Mouse (Mus musculus) forebrain, postnatal 0 days (tissue): ENCODE data around the gene Mxra7. TPM values are rescaled to one million over a fixed set of nuclear protein-coding genes. Genes with fewer than 3 reads are reported as not detected.
A peak's percentile ranks its signal among the peaks of the same experiment; 100 is the strongest.

ENCODE experiments used
- ATAC-seq: fragments of 200-750 bp; cut with Nextera tagmentation; 2 replicates; pipeline ENCODE4 v1.8.0; 2017; ENCODE audit warnings: mild to moderate bottlenecking, moderate library complexity
- DNase-seq: peaks from one replicate; pipeline ENCODE4 v3.0.0-alpha.2; 2015
- H3K27ac ChIP-seq: fragments of 300-500 bp; sonication (generic); 2 replicates; pipeline ENCODE4 v1.5.1; 2014; ENCODE audit warnings: low read depth, mild to moderate bottlenecking, antibody characterized with exemption, low read length, moderate library complexity, mixed read lengths
- H3K27me3 ChIP-seq: fragments of 300-500 bp; sonication (generic); 2 replicates; pipeline ENCODE4 v1.6.1; 2014; ENCODE audit warnings: mild to moderate bottlenecking, low read length, mixed read lengths; ENCODE audit not compliant: insufficient read depth
- H3K36me3 ChIP-seq: fragments of 300-500 bp; sonication (generic); 2 replicates; pipeline ENCODE4 v1.6.1; 2014; ENCODE audit warnings: mild to moderate bottlenecking, moderate library complexity; ENCODE audit not compliant: insufficient read depth
- H3K4me1 ChIP-seq: fragments of 300-500 bp; sonication (generic); 2 replicates; pipeline ENCODE4 v1.6.1; 2014; ENCODE audit warnings: antibody characterized with exemption; ENCODE audit not compliant: insufficient read depth
- H3K4me2 ChIP-seq: fragments of 300-500 bp; sonication (generic); 2 replicates; pipeline ENCODE4 v1.6.1; 2014; ENCODE audit warnings: low read depth, mild to moderate bottlenecking, moderate library complexity
- H3K4me3 ChIP-seq: fragments of 300-500 bp; sonication (generic); 2 replicates; pipeline ENCODE4 v1.5.1; 2014; ENCODE audit warnings: low read depth, low read length, mixed read lengths
- H3K9ac ChIP-seq: fragments of 300-500 bp; sonication (generic); 2 replicates; pipeline ENCODE4 v1.6.1; 2014; ENCODE audit warnings: mild to moderate bottlenecking
- H3K9me3 ChIP-seq: fragments of 300-500 bp; sonication (generic); 2 replicates; pipeline ENCODE4 v1.6.1; 2016; ENCODE audit warnings: low read length
- CTCF ChIP-seq: sonication (generic); IDR thresholded peaks from 2 replicates; pipeline ENCODE4 v1.5.1; 2016; ENCODE audit warnings: antibody characterized with exemption, control low read depth, low read depth
- WGBS: fragments of 180-500 bp; shearing (Covaris S2); extraction: QIAGEN DNeasy Blood & Tissue Kit; methylation state at CpG from one replicate; pipeline ENCODE4 v1.1.7; 2014; 5-methylcytosine and 5-hydroxymethylcytosine counted together
- polyA plus RNA-seq: library from polyadenylated mRNA; unstranded; fragments of >200 nt; fragmentation: Nextera tagmentation; extraction: Ambion mirVana; gene quantifications from 2 replicates; pipeline ENCODE4 v1.2.1, GENCODE M21; 2015
- total RNA-seq: library from RNA; depleted of rRNA; stranded (reverse); fragments of >200 nt; gene quantifications from 2 replicates; pipeline ENCODE4 v1.2.3, GENCODE M21; 2014

The Mxra7 gene
- total and polyA plus RNA-seq, 2 experiments from 2014 or later, result 9.8 to 16.0 TPM

GRCm38 (mm10) chr11:116816769-116817168 lies 11.1 kb downstream of the Mxra7 start:
- no peak overlapping the region for H3K9ac ChIP-seq
- WGBS, result 89% methylated on average over 5 of the region's 5 CpGs
- no peaks in the 10 kb centered on the region for H3K4me1 ChIP-seq
- DNase-seq (no peak), ATAC-seq (no peak)
- H3K9me3 ChIP-seq, result no peaks in the 10 kb centered on the region
- no peak overlapping the region for H3K27ac ChIP-seq
- H3K4me2 ChIP-seq, result no peak overlapping the region
- no peaks in the 10 kb centered on the region for H3K27me3 ChIP-seq
- H3K4me3 ChIP-seq, result no peak overlapping the region
- TF ChIP-seq CTCF, result no peak
- no peaks in the 10 kb centered on the region for H3K36me3 ChIP-seq

DNA sequence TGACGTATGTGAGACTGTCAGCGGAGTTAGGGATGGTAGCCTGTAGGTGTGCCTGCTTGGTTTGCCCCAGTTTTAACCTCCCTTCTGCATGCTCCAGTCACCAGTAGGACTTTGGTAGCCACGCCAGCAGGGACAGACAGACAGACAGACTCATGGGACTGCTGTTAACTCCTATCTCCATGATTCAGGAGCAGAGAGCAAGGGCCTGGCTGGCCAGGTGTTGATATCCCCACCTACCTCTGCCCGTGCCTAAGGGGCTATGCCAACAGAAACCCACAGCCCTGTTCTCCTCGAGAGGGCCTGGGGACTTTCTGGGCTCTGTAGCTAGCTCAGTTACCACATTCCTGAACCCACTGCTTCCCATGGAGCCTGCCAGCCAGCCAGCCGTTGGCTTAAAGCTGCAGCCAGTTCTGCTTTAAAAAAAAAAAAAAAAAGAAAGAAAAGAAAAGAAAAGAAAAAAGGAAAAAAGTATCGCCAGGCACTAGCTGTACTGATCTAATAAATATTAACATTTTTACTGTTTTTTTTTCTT lies 12.9 kb downstream of the Mxra7 start:
- peak overlapping the region; percentile 54 for H3K27ac ChIP-seq
- H3K36me3 ChIP-seq, result no peaks in the 10 kb centered on the region
- DNase-seq, result no peak
- H3K4me3 ChIP-seq, result no peak overlapping the region
- H3K4me1 ChIP-seq, result 0 out of 2 replicates have a peak, but pooled peaks cover 7% of the 10 kb centered on the region
- H3K4me2 ChIP-seq, result no peak overlapping the region
- TF ChIP-seq CTCF, result no peak
- ATAC-seq, result no peak
- no peaks in the 10 kb centered on the region for H3K9me3 ChIP-seq
- WGBS, result 28% methylated on average over 7 of the region's 7 CpGs
- no peaks in the 10 kb centered on the region for H3K27me3 ChIP-seq
- H3K9ac ChIP-seq, result no peak overlapping the region

- 8% methylated on average over 20 of the region's 20 CpGs for WGBS
- no peak for ATAC-seq
- Histone ChIP-seq H3K9me3 (no peaks in the 10 kb centered on the region), H3K4me1 (0 out of 2 replicates have a peak, but pooled peaks cover 7% of the 10 kb centered on the region), H3K27me3 (no peaks in the 10 kb centered on the region), H3K36me3 (no peaks in the 10 kb centered on the region), H3K9ac (no peak overlapping the region), H3K4me3 (no peak overlapping the region), H3K4me2 (no peak overlapping the region), H3K27ac (peak overlapping the region; percentile 59)
- DNase-seq, result peak; percentile 48
- TF ChIP-seq CTCF, result no peak
Measured at GRCm38 (mm10) chr11:116814076-116814883, 13.6 kb downstream of the Mxra7 start.

GRCm38 (mm10) chr11:116813610-116814009 lies 14.2 kb downstream of the Mxra7 start:
- no peak for DNase-seq
- WGBS, result 67% methylated on average over 13 of the region's 13 CpGs
- Histone ChIP-seq H3K4me2 (no peak overlapping the region), H3K36me3 (no peaks in the 10 kb centered on the region), H3K9ac (no peak overlapping the region), H3K27me3 (no peaks in the 10 kb centered on the region), H3K4me1 (0 out of 2 replicates have a peak, but pooled peaks cover 7% of the 10 kb centered on the region), H3K4me3 (no peak overlapping the region), H3K9me3 (no peaks in the 10 kb centered on the region), H3K27ac (no peak overlapping the region; the same call in 1 of the 2 replicates)
- no peak for TF ChIP-seq CTCF
- ATAC-seq, result no peak

DNA sequence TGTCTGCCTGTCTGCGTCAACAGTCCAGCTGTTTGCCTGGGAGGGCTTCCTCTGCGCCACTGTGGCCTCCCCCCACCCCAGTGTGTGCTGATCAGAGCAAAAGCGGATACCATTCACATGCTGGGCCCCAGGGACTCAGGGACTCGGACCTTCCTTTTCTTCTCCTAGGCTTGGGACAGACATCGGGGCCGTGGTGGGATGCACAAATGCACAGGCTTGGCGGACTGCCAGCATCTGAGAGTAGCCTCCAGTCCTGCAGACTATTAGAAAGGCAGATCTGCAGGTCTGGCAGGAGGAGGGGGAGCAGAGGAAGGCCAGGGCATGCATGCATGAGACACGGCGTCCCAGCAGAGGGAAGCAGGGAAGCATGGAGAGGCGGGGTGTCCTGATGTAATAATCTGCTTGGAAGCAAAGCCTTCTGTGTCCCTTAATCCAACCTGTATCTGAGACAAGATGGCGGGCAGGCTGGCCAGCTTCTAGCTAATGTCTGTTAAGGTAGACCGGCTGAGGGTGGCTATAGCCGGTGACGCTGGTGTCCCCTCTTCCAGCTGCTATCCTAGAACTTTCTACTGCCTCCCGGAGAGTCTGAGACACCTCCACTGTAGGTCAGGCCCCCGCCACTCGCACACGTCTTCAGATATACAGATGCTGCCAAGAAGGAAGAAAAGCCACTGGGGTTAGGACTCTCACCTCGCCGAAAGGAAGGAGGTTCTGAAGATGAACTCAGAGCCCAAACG lies 14.9 kb downstream of the Mxra7 start:
- H3K4me1 ChIP-seq, result 0 out of 2 replicates have a peak, but pooled peaks cover 7% of the 10 kb centered on the region
- no peak overlapping the region for H3K9ac ChIP-seq
- WGBS, result 48% methylated on average over 21 of the region's 21 CpGs
- H3K36me3 ChIP-seq, result no peaks in the 10 kb centered on the region
- DNase-seq (peak; percentile 24), ATAC-seq (no peak)
- H3K4me3 ChIP-seq, result no peak overlapping the region
- no peaks in the 10 kb centered on the region for H3K27me3 ChIP-seq
- H3K27ac ChIP-seq, result no peak overlapping the region
- 0 out of 2 replicates have a peak, but pooled peaks have one; percentile 10 for TF ChIP-seq CTCF
- H3K9me3 ChIP-seq, result no peaks in the 10 kb centered on the region
- no peak overlapping the region for H3K4me2 ChIP-seq

DNA sequence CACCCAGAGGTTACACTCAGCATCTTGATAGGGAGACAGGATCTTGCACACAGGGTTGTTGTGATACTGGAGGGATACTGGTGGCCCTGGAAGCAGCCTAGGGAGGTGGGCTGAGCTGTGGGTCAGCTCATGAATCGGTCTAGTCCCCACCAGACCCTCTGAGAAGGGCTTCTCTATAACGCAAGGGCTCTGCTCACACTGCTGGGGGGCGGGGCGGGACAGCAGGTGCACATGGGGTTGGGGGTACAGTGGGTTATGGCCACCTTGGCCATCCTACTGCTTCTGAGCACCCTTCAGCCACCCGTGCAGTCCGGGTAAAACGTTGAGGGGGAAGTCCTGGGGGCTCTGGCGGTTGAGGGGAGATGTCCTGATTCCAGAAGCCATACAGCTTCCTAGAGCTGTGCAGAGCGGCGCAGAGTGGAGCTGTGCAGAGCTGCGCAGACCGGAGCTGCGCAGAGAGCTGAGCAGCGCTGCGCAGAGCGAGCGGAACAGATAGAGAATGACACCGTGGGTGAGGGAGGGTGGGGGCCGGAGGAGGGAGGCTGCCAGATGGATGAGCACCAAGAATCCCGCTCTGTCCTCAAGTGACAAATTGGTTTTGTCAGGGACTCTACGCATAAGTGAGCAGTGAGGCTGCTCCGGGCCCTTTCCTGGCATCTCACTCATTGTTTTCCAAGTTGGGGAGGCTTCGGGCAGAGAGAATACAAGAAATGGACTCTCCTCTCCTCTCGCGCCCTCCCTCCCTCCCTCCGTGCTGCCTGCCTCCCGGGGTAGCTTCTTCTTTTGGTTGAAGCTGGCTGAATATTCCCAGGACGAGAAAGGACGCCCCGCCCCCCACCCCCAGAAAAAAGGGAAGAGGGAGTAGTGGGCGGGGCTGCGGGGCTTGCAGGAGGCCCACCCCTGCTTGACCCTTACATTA lies 16.6 kb downstream of the Mxra7 start:
- 7% methylated on average over 32 of the region's 32 CpGs for whole genome bisulfite sequencing
- no peaks in the 10 kb centered on the region for H3K36me3 ChIP-seq
- H3K4me2 ChIP-seq, result peak overlapping the region; percentile 66
- DNase-seq (peak; percentile 95), ATAC-seq (peak; percentile 99)
- TF ChIP-seq CTCF, result peak; percentile 53
- peak overlapping the region; percentile 36 for H3K4me3 ChIP-seq
- no peaks in the 10 kb centered on the region for H3K9me3 ChIP-seq
- no peaks in the 10 kb centered on the region for H3K27me3 ChIP-seq
- 0 out of 2 replicates have a peak, but pooled peaks cover 7% of the 10 kb centered on the region for H3K4me1 ChIP-seq
- H3K9ac ChIP-seq, result peak overlapping the region; percentile 57
- peak overlapping the region; percentile 89 for H3K27ac ChIP-seq
